Mouse (Mus musculus): ENCODE data around the gene Mnat1.
A peak's percentile ranks its signal among the peaks of the same experiment; 100 is the strongest.

Mnat1 gene

GRCm38 (mm10) chr12:73228427-73228826 is 104.9 kb downstream of the Mnat1 start:
- DNase-seq (ENCODE audit: extremely low spot score, low read depth, low spot score), result no peak

GRCm38 (mm10) chr12:73230196-73230595 is 106.7 kb downstream of the Mnat1 start:
- no peak for DNase-seq (ENCODE audit: extremely low spot score, low read depth, low spot score)

GRCm38 (mm10) chr12:73231552-73231951 is 108.0 kb downstream of the Mnat1 start:
- DNase-seq (ENCODE audit: extremely low spot score, low read depth, low spot score), result no peak

- DNase-seq (ENCODE audit: extremely low spot score, low read depth, low spot score), result peak; percentile 30
Observed at GRCm38 (mm10) chr12:73232586-73232985, 109.1 kb downstream of the Mnat1 start.

- no peak for DNase-seq (ENCODE audit: extremely low spot score, low read depth, low spot score)
Observed at GRCm38 (mm10) chr12:73241960-73242359, 118.4 kb downstream of the Mnat1 start.

GRCm38 (mm10) chr12:73245687-73246086 is 122.2 kb downstream of the Mnat1 start:
- no peak for DNase-seq (ENCODE audit: extremely low spot score, low read depth, low spot score)

- DNase-seq (ENCODE audit: extremely low spot score, low read depth, low spot score), result no peak
Observed at GRCm38 (mm10) chr12:73255006-73255405, 131.5 kb downstream of the Mnat1 start.

GRCm38 (mm10) chr12:73259269-73259668 is 135.8 kb downstream of the Mnat1 start:
- no peak for DNase-seq (ENCODE audit: extremely low spot score, low read depth, low spot score)

GRCm38 (mm10) chr12:73260339-73260738 is 136.8 kb downstream of the Mnat1 start:
- DNase-seq (ENCODE audit: extremely low spot score, low read depth, low spot score), result no peak

GRCm38 (mm10) chr12:73265381-73265978 is 142.0 kb downstream of the Mnat1 start:
- DNase-seq (ENCODE audit: extremely low spot score, low read depth, low spot score), result no peak

- no peak for DNase-seq (ENCODE audit: extremely low spot score, low read depth, low spot score)
Observed at GRCm38 (mm10) chr12:73266597-73266996, 143.1 kb downstream of the Mnat1 start.

GRCm38 (mm10) chr12:73268497-73268896 is 145.0 kb downstream of the Mnat1 start:
- DNase-seq (ENCODE audit: extremely low spot score, low read depth, low spot score), result no peak

GRCm38 (mm10) chr12:73269531-73269930 is 146.0 kb downstream of the Mnat1 start:
- no peak for DNase-seq (ENCODE audit: extremely low spot score, low read depth, low spot score)

- DNase-seq (ENCODE audit: extremely low spot score, low read depth, low spot score), result no peak
Observed at GRCm38 (mm10) chr12:73269933-73270332, 146.4 kb downstream of the Mnat1 start.

GRCm38 (mm10) chr12:73274921-73275320 is 151.4 kb downstream of the Mnat1 start:
- no peak for DNase-seq (ENCODE audit: extremely low spot score, low read depth, low spot score)

- DNase-seq (ENCODE audit: extremely low spot score, low read depth, low spot score), result peak; percentile 81
Observed at GRCm38 (mm10) chr12:73286287-73287092, 163.0 kb downstream of the Mnat1 start, which contains the start of the genes Trmt5 and Slc38a6. Trmt5 (minus strand) TSS chr12:73286710. Slc38a6 (plus strand) TSS chr12:73286779.

- no peak for DNase-seq (ENCODE audit: extremely low spot score, low read depth, low spot score)
Observed at GRCm38 (mm10) chr12:73287609-73288008, 164.1 kb downstream of the Mnat1 start.

- no peak for DNase-seq (ENCODE audit: extremely low spot score, low read depth, low spot score)
Observed at GRCm38 (mm10) chr12:73288626-73289025, 165.1 kb downstream of the Mnat1 start.

GRCm38 (mm10) chr12:73294884-73295283 is 171.4 kb downstream of the Mnat1 start:
- no peak for DNase-seq (ENCODE audit: extremely low spot score, low read depth, low spot score)

- DNase-seq (ENCODE audit: extremely low spot score, low read depth, low spot score), result no peak
Observed at GRCm38 (mm10) chr12:73295505-73296140, 172.1 kb downstream of the Mnat1 start.

GRCm38 (mm10) chr12:73298621-73299020 is 175.1 kb downstream of the Mnat1 start:
- DNase-seq (ENCODE audit: extremely low spot score, low read depth, low spot score), result no peak

- no peak for DNase-seq (ENCODE audit: extremely low spot score, low read depth, low spot score)
Observed at GRCm38 (mm10) chr12:73300531-73300930, 177.0 kb downstream of the Mnat1 start.

Data from hindlimb bud, embryonic 11.5 days (tissue).